Mouse (Mus musculus): Measurements from ENCODE around the gene Hnrnpul1.
"Not testable (repeated sequence)": the region's sequence is repeated elsewhere in the genome, so short reads cannot be mapped to it uniquely, and the experiment has no call there.

Gene Hnrnpul1

DNA sequence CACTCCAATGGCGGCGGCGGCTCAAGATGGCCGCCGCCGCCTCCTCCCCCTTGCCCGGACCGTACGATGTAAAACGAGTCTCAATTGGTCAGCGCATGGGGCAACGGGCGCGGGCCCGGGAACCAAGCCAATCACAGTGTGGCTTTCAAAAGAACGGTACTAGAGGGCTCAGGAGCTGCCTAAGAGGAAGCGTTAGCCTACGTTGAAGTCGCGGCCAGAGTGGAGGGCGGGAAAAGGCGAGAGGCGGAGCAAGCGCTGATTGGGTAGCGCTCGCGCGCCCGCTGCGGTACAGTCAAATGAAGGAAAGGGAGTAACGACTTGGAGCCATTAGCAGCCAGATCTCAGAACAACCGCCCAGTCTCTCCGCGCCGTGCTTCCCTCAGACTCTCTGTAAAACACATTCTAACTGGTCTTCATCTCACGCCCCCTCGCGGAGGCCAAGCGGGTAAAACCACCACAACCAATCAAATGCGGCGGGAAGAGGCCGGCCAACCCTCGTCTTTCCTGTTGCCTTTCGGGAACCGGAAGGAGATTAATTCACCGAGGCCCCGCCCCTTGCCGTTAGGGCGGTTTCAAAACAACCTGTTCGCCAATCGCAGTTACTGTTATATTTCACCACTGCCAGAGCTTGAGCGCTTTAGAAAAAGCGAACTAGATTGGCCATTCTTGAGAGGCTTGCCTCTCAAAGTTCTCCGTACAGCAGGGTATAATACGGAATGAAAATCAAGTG is at the start of gene Hnrnpul1:
Gene Hnrnpul1, minus strand, starts transcription at position 20 of the 730 bp plus-strand sequence.
- DNase-seq, result peak; percentile 99

DNA sequence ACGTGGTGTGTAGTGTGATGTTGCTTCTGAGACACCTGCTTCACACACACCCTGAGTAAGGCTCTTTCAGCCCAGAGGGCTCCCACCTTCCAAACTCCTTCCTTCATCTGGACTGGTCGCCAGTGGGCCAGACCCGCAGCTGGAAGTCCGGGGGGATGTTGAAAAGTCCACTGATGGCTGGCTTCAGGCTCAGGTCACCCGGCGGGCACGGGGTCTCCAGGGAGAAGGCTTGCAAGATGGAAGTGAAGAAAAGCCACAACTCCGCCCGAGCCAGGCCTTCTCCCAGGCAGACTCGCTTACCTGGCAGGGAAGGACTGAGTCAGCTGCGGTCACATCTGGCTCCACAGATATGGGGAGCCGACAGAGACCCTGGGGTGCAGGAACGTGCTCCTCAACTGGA is 48.9 kb upstream of the Hnrnpul1 start:
- DNase-seq, result no peak

DNA sequence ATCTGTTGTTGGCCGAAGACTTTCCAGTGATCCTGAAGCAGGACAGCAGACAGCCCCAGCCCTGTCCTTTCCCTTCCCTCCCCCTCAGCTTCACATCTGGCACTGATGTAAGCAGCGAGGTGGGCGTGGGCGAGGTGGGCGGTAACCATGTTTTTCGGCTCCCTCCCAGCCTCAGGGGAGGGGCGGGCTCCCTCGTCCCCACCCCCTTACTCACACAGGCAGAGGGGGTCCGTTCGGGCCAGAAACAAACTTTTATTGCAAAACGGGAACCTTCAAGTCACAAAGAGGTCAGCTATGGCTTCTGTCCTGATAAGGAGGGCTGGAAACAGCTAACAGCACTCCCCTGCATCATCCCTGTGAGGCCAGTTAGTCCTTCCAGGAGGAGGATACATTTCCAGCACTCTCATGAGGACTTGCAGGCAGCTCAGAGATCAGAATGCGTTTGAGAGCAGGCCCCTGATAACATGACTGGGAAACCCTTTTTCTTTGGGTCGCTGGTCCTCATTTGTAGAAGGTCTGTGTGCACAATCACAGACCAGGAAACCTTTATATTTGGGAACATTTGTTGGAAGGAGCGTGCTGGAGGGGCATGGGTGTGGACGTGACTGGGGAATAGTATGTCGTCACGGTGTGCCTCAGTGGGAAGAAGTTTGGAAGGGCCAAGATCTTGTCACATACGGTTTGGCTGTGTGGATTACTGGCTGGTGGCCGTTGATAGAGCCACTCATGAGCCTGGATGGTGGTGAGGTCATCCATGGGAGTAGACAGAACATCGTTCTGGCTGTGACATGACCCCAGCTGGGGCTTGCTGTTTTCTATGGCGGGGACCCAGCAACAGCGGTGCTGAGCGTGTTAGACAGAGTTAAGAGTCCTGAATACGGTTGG is 47.9 kb upstream of the Hnrnpul1 start:
- peak; percentile 79 for DNase-seq

DNA sequence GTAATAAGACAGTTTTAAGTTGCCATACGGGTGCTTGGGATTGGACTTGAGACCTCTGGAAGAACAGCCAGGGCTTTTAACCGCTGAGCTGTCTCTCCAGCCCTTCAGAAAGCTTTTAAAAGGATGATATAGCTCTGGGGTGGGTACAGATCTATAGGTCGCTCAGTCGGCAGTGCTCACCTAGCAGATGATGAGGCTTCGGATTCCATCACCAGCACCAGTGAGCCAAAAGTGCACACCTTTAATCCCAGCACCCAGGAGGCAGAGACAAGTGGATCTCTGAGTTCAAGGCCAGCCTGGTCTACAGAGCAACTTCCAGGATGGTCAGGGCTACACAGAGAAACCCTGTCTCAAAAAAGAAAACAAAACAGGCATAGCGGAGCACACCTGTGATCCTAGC is 46.5 kb upstream of the Hnrnpul1 start:
- DNase-seq, result no peak

DNA sequence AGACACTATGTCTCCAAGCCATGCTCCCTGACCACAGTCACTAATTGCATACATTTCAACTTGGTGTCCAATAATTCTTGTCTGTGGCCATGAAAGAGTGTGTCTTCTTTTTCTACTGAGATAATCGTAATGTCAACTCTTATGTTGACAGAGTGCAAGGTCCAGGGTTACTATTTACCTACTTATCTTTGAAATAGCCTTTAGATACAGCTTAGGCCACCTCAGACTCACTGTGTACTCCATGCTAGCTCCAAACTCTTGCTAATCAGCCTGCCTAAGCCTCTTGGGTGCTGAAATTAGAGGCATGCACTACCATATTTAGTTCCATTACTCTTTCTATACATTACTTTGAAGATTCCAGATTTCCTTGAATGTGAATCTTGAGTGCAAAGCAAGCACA is 44.8 kb upstream of the Hnrnpul1 start:
- no peak for DNase-seq

DNA sequence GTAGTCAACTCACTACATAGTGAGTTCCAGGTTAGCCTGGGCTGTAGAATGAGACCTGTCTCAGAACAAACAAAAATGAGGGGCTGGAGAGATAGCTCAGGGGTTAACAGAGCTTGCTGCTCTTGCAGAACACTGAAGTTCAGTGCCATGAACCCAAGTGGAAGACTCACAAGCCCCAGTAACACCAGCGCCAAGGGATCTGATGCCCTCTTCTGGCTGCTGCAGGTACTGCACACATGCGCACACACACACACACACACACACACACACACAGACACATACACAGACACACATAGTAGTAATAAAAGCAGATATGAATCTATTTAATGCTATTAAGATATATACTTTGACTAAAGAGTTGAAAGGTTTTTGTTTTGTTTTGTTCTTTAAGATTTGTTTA is 44.0 kb upstream of the Hnrnpul1 start:
- DNase-seq, result no peak

DNA sequence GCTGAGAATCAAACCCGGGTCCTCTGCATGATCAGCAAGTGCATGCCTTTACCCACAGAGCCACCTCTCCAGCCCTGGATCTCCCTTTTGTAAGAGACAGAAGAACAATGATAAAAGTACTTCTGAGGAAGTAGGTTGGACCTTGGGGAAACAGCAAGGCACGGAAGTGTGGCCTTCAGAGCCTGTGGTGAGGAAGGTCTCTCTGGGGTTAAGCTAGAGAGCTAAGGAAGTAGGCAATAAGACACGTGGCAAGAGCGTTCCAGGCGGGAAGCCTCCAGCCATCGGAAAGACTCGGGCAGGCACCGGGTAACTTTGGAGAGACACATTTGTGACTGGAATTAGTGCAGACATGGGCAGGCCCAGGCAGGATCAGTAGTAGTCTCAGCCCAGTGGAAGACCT is 40.2 kb upstream of the Hnrnpul1 start:
- DNase-seq, result no peak

DNA sequence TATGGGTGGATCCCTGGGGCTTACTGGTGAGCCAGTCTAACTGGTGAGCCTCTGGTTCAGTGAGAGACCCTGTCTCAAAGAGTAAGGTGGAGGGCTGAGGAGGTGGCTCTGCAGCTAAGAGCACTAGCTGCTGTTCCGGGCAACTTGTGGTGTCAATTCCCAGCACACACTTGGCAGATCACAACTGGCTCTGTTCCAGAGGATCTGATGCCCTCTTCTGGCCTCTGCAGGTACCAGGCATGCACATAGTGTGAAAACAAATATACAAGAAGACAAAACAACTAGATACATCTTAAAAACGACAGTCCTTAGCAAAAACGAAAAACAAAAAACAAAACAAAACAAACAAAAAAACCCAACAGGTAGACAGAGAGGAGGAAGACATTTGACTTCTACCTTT is 39.1 kb upstream of the Hnrnpul1 start:
- peak; percentile 69 for DNase-seq

DNA sequence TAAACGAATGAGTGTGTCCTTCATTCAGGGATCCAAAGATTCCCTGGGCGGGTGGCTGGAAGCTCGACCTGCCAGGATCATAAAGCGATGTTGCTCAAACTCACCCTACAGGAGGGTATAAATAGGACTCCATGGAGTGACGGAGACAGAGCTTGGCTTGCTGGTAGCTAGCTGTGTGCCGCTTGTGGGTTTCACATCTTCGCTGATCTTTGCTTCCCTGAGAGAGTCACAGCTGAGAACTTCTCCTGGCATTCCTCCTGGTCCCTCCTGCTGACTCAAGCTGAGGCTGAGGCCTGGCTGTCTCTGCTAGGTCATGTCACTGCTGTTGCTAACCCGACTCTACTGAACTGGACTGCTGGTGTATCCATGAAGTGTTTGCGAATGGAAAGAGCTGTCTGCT is 38.4 kb upstream of the Hnrnpul1 start:
- DNase-seq, result not testable (repeated sequence)

DNA sequence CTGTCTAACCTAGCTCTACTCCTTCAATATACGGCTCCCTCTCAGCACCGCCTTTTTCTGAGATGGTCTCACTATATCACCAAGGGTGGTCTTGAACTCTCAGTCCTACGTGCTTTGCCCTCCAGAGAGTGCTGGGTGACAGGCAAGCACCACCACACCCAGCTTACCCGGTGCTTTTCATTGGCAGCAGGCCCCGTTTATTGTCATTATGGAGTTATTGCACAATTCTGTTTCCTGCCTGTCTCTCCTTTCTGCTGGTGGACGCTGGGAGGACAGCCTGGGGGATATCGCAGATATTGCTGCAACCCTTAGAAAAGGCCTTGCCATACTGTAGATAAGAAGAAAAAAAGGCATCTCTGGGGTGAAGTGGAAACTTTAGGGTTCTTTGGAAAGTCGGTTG is 36.1 kb upstream of the Hnrnpul1 start:
- DNase-seq, result peak; percentile 60

DNA sequence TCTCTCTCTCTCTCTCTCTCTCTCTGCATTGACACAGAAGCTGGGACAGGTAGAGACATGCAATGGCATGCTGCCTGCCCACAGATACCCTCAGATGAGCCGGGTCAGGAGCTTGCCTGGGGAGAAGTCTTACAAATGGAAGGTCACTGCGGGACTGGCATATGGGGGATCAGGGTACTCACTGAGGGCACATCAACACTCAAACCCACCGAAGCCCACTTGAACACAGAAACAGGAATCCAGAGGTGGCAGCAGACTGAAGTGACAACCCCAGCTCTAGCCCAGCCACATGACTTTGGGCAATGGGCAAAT is 34.5 kb upstream of the Hnrnpul1 start:
- no peak for DNase-seq

DNA sequence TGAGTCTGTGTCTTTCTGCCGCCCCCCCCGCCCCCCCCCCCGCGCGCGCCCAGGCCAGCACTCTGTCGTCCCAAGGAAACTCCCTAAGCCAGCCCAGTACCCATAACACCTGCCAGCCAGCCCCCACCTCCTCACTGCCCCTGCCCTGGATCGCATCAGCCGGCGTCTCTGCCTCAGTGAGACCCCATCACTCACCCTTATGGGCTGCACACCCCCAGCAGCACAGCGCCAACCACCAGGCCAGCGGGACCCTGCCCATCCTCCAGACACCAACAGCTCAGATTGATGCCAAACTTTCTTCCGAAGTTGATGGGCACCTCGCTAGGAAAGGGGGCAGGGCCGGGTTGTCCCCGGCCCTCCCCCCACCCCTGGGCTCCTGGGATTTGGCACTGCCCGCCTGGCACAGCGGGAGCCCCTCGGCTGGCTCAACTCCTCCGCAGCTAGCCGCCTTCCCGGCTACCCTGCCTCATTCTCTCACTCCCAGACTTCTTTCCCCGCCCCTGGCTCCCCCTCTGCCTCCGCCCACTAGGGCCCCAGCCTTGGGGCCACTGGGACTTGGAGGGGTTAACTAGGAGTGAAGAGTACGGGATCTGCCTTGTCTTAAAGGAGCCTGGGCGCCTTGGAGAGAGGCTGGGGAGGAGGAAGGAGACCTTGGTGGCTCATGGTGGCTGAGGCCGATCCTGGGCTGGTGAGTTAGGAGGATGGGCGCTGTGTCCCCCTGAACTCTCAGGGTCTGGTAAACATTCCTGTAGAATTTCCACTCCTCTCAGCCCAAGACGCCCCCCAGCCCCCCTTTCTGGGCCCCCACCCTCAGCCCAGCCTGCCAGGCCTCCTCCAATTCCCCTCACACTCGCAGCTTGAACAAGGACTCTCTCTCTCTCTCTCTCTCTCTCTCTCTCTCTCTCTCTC is 33.9 kb upstream of the Hnrnpul1 start, which contains the start of gene Axl:
Gene Axl, minus strand, starts transcription at position 486 of the 909 bp plus-strand sequence.
- DNase-seq, result peak; percentile 71

DNA sequence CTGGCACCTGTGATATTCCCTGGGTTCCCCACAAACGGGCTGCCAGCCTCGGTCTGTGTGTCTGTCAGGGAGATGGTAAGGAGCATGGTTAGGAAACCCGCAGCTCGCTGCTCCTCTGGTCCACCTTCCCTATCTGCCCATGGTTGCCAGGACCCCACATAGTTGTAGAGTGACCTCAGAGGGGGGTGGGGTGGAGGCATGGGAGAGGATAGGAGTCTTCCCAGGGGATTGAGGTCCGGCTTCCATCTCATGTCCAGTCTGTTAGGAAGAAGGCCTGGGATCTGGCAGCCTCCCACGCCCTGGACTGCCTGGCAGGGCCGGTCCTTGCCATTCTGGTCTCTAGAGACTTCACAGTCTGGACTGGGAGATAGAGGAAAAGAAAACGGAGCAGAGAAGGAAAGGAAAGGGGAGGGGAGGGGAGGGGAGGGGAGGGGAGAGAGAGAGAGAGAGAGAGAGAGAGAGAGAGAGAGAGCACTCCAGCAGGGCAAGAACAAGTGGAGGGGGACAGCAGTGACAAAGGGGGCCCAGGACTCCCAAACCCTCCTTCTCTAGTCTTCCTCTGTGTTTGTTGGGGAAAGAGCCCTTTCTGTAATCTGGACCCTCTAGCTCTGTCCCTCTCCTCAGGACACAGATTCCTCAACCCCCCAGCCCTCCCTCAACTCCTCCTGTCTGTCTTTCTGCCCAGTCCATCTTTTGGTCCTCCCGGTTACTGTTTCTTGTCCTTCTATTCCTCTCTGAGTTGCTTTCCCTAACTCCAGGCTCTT is 33.1 kb upstream of the Hnrnpul1 start:
- peak; percentile 28 for DNase-seq

DNA sequence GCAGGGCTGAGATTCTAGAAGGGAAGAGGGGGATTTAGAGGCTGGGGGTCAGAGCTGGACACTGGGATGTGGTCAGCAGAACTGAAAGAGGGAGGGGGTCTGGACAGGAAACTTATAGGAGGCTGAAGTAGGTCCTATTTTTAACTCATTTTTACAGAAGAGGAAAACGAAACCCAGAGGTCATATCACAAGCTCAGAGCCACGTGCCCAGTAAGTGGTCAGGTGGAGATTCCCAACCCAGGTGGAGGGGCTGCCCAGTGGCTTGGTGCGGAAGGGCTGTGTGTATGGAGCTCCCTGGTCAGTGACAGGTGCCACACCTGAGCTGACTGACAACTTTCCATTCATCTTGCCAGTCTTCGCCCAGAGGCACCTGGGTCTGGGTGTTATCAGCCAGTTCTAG is 32.4 kb upstream of the Hnrnpul1 start:
- DNase-seq, result no peak

DNA sequence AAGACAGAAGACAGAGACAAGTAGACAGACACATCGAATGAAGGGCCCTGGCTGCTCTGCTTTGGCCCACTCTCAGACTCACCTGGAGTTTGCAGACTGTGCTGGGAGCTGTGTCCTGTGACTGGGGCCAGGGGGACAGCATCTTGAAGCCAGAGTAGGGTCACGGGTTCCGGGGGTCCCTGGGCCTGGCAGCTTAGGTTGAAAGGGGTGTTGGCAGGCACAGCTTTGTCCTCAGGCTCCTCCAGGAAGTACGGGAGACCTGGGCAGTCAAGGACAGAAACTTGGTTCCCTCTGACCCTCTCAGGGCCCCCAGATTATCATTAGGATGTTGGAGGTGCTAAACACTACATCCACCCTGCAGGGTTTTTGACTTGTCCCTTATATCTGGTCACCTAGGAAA is 31.2 kb upstream of the Hnrnpul1 start:
- DNase-seq, result no peak

DNA sequence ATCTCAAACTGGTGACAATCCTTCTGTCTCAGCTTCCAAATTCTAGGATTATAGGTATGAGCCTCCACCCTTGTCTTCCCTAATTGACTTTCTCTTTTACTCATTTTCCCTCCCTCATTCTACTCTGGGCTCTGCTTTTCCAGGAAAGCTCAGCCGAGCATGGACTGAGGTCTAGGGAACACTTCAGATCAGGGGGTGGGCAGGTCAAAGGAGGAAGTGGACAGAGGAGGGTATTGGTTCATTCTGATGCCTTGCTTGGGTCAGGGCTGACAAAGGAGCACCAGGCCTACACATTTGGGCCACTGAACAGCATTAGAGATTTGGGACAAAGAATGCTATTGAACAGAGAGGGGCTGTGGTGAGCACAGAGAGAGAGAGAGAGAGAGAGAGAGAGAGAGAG is 30.3 kb upstream of the Hnrnpul1 start:
- no peak for DNase-seq

DNA sequence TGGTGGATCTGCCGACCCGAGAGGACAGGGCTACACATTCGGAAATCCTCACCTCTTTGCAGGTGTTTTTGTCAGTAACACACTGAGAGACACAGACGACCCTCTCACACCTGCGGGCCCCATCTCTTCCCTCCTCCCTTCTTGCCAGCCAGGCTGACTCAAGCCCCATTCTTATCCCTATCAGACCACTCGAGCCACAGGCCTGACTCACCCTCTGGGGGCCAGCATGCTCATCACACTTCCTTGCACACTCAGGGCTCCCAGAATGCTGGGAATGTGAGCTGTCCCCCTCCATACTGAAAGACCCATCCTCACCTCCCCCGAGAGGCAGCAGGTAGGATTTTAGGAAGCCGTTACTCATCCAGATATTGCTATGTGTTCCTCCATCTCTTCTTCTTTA is 29.2 kb upstream of the Hnrnpul1 start:
- no peak for DNase-seq

DNA sequence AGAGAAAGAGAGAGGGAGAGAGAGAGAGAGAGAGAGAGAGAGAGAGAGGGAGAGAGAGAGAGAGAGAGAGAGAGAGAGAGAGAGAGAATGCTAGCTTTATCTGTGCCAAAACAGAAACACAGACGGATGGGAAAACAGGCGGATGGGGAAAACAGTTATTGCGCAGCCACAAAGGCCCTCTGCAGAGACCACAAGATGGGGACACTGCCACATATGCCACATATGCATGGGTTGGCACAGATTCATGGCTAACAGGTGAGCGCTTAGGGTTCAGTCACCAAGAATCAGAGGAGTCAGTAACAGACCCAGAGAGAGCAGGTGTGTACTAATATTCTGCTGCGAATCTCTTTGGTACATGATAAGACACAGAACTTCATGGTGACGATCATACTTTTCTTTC is 28.2 kb upstream of the Hnrnpul1 start:
- DNase-seq, result peak; percentile 26

DNA sequence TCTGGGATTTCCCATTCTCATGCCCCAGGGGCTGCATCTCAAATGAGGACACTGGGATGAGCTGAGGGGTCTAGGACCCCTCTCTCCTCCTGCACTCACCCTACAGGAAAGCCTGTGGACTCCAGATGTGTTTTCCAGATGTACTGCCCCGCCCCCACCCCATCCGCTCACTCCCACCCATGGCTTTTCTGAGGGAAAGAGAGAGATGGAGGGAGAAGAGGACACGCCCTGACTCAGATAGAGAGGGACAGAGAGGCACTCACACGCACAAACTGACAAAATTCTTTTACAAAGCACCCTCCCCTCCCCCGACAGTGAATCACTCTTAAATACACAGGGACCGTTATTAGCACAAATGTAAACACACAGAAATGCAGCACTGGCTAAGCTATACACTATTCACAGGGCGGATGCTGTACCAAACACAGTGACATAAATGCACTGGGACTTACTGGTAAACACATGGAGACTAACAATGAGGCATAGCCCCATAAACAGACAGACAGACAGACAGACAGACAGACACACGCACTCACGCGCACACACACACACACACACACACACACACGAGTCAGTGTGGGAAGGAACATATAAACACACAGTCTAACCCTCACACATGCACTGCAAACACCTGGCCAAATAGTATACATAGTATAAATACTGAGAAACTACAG is 27.5 kb upstream of the Hnrnpul1 start:
- peak; percentile 43 for DNase-seq

DNA sequence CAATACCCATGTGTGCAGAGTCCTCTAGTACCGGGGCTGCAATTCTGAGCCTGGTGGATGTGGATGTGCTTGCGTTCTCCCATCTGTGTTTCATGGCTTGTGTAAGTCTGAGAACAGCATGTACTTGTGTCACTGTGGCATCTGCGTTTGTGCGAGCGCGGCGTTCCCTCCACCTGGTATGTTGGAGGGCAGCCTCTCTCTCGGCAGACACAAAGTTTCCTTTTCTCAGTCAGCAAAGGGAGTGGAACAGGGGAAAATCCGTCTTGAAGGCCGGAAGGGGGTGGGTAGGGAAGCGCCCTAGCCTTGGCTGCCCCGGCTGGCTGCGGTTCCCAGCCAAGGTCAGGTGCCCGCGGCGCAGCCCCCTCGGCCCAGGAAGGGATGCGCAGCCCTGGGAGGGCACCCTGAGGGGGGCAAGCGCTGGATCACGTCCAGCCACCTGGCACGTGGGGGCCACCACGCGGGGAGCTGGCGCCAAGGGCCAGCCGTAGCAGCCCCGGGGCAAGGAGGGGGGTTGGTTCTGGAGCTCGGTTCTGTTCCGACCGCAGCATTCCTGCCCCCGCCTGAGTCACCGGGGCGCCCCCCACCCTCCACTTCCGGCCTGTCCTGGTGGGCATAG is 26.9 kb upstream of the Hnrnpul1 start:
- peak; percentile 39 for DNase-seq

DNA sequence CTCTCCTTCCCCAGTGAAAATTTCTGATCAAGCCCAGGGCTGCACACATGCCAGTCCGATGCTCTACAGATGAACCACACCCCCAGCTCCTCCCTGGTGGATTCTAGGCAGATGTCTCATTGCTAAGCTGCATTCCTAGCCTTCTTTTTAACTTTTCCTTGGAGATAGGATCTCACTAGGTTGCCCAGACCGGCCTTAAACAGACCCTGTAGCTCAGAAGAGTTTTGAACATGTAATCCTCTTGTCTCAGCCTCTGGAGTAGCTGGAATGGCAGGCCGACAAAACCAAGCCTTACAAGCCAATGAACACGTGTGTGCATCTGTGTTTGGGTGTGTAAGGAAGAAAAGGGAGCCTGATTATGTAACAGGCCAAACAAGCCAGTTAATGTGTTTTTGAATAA is 26.2 kb upstream of the Hnrnpul1 start:
- peak; percentile 17 for DNase-seq
